Mouse (Mus musculus): Measurements from ENCODE around the gene Cdc42. TPM values are rescaled to one million over a fixed set of nuclear protein-coding genes. Genes with fewer than 3 reads are reported as not detected.

Cdc42 gene
- polyA plus RNA-seq, 1 experiment from 2014 or later = 710 TPM

GRCm38 (mm10) chr4:137388059-137388794 is 30.7 kb upstream of the Cdc42 start:
- 1% methylated on average over 46 of the region's 46 CpGs for whole genome bisulfite sequencing
- Histone ChIP-seq H3K27me3 (ENCODE audit: control insufficient read depth, insufficient read depth, low read length) (no peaks in the 10 kb centered on the region), H3K9ac (ENCODE audit: low read length) (peak overlapping the region; percentile 86), H3K4me2 (peak overlapping the region; percentile 85), H3K27ac (ENCODE audit: low read depth, low read length) (peak overlapping the region; percentile 76), H3K36me3 (ENCODE audit: control insufficient read depth, insufficient read depth, low read length) (no peaks in the 10 kb centered on the region), H3K9me3 (ENCODE audit: control insufficient read depth, low read length) (peaks cover 3% of the 10 kb centered on the region; the same call in 1 of the 2 replicates), H3K4me1 (ENCODE audit: control insufficient read depth, insufficient read depth, low read length) (peaks cover 8% of the 10 kb centered on the region; the same call in 1 of the 2 replicates), H3K4me3 (ENCODE audit: low read depth, low read length) (peak overlapping the region; percentile 81)
- DNase-seq (ENCODE audit: low spot score, missing footprints) (peak; percentile 99), ATAC-seq (ENCODE audit: low FRiP score) (peak; percentile 90)

DNA sequence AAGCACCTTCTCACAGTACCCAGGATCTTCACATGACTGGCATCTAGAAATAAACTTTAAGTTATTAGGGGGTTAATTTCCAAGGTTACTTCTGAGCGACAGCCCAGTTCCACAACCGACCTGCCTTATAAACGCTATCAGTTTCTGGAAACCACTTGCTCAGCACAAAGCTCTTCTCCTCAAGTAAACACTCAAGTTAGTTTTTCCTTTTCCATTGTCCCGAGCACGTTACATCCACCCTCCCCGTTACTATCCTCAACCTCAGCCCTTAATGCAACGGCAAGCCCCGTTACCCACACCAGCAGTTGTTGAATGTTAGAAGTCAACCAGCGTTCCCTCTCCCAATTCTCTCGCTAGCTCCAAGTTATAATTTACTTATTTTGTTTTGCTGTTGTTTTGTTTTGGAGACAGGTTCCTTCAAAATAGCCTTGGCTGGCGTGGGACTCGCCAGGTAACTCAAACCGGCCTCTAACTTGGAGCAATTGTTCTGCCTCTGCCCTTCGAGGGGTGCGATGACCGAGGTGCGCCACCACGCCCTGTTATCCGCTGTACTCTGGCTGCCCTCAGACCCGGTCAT is 30.1 kb upstream of the Cdc42 start:
- DNase-seq (ENCODE audit: low spot score, missing footprints) (peak; percentile 96), ATAC-seq (ENCODE audit: low FRiP score) (no peak)
- Histone ChIP-seq H3K4me3 (ENCODE audit: low read depth, low read length) (peak overlapping the region; percentile 81), H3K4me2 (peak overlapping the region; percentile 85), H3K9ac (ENCODE audit: low read length) (peak overlapping the region; percentile 86), H3K4me1 (ENCODE audit: control insufficient read depth, insufficient read depth, low read length) (peaks cover 8% of the 10 kb centered on the region; the same call in 1 of the 2 replicates), H3K9me3 (ENCODE audit: control insufficient read depth, low read length) (peaks cover 3% of the 10 kb centered on the region; the same call in 1 of the 2 replicates), H3K36me3 (ENCODE audit: control insufficient read depth, insufficient read depth, low read length) (no peaks in the 10 kb centered on the region), H3K27me3 (ENCODE audit: control insufficient read depth, insufficient read depth, low read length) (no peaks in the 10 kb centered on the region), H3K27ac (ENCODE audit: low read depth, low read length) (peak overlapping the region; percentile 76)
- under 1% methylated on average over 20 of the region's 20 CpGs for WGBS

GRCm38 (mm10) chr4:137380702-137381605 is 23.4 kb upstream of the Cdc42 start:
- WGBS = 39% methylated on average over 14 of the region's 16 CpGs
- H3K4me1 ChIP-seq (ENCODE audit: control insufficient read depth, insufficient read depth, low read length) = no peaks in the 10 kb centered on the region
- H3K36me3 ChIP-seq (ENCODE audit: control insufficient read depth, insufficient read depth, low read length) = no peaks in the 10 kb centered on the region
- no peak overlapping the region for H3K27ac ChIP-seq (ENCODE audit: low read depth, low read length)
- H3K4me3 ChIP-seq (ENCODE audit: low read depth, low read length) = no peak overlapping the region
- no peaks in the 10 kb centered on the region for H3K27me3 ChIP-seq (ENCODE audit: control insufficient read depth, insufficient read depth, low read length)
- H3K9me3 ChIP-seq (ENCODE audit: control insufficient read depth, low read length) = no peaks in the 10 kb centered on the region
- H3K9ac ChIP-seq (ENCODE audit: low read length) = no peak overlapping the region
- DNase-seq (ENCODE audit: low spot score, missing footprints) = peak; percentile 77
- H3K4me2 ChIP-seq = no peak overlapping the region
- ATAC-seq (ENCODE audit: low FRiP score) = no peak

DNA sequence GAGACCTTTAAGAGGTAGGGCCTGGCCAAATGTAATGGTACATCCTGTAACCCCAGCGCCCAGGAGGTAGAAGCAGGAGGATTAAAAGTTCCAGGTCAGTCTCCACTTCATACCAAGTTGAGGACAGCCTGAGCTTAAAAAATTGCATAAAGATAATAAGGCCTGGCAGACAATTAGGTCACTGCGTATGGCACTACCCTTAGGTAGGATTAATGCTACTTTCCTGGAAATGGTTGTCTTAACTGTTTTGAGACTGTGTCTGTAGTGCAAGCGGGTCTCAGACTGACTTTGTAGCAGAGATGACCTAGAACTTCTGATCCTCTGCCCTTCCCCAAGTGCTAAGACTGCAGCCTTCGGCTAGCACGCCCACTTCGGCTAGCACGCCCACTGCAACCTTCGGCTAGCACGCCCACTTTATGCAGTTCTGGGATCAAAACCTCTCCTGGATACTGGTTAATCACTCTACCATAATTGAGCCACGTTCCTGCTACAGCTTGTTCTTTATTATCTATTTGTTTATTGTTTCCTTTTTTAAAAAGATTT is 22.3 kb upstream of the Cdc42 start:
- Histone ChIP-seq H3K36me3 (ENCODE audit: control insufficient read depth, insufficient read depth, low read length) (no peaks in the 10 kb centered on the region), H3K4me2 (no peak overlapping the region), H3K4me1 (ENCODE audit: control insufficient read depth, insufficient read depth, low read length) (no peaks in the 10 kb centered on the region), H3K9me3 (ENCODE audit: control insufficient read depth, low read length) (no peaks in the 10 kb centered on the region), H3K4me3 (ENCODE audit: low read depth, low read length) (no peak overlapping the region), H3K27ac (ENCODE audit: low read depth, low read length) (no peak overlapping the region), H3K9ac (ENCODE audit: low read length) (no peak overlapping the region), H3K27me3 (ENCODE audit: control insufficient read depth, insufficient read depth, low read length) (no peaks in the 10 kb centered on the region)
- 90% methylated on average over 10 of the region's 10 CpGs for WGBS
- peak; percentile 70 for DNase-seq (ENCODE audit: low spot score, missing footprints)
- no peak for ATAC-seq (ENCODE audit: low FRiP score)

DNA sequence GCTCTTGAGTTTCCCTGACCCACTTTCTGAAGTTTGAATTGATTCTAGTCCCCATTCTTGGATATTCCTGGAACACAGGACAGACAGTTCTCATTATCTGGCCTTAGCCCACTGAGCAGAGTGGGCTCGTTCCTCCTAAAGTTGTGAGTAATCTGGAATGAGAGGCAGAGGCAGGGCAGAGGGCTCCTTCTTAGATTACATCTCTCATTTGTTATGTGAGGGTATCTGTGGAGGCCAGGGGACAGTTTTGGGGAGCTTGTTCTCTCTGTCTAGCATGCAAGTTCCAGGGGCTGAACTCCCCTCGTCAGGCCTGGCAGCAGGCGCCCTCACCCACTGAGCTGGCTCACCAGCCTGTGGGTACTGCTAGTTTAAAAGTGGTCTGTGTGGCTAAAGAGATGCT is 21.6 kb upstream of the Cdc42 start:
- no peaks in the 10 kb centered on the region for H3K9me3 ChIP-seq (ENCODE audit: control insufficient read depth, low read length)
- H3K4me3 ChIP-seq (ENCODE audit: low read depth, low read length) = no peak overlapping the region
- ATAC-seq (ENCODE audit: low FRiP score) = no peak
- no peaks in the 10 kb centered on the region for H3K27me3 ChIP-seq (ENCODE audit: control insufficient read depth, insufficient read depth, low read length)
- WGBS = 83% methylated on average over 3 of the region's 3 CpGs
- no peak overlapping the region for H3K4me2 ChIP-seq
- H3K4me1 ChIP-seq (ENCODE audit: control insufficient read depth, insufficient read depth, low read length) = no peaks in the 10 kb centered on the region
- H3K36me3 ChIP-seq (ENCODE audit: control insufficient read depth, insufficient read depth, low read length) = no peaks in the 10 kb centered on the region
- no peak overlapping the region for H3K27ac ChIP-seq (ENCODE audit: low read depth, low read length)
- no peak overlapping the region for H3K9ac ChIP-seq (ENCODE audit: low read length)
- DNase-seq (ENCODE audit: low spot score, missing footprints) = peak; percentile 44

GRCm38 (mm10) chr4:137377526-137378304 is 20.2 kb upstream of the Cdc42 start:
- peak; percentile 49 for DNase-seq (ENCODE audit: low spot score, missing footprints)

GRCm38 (mm10) chr4:137376778-137377177 is 19.3 kb upstream of the Cdc42 start:
- H3K4me2 ChIP-seq = no peak overlapping the region
- H3K4me3 ChIP-seq (ENCODE audit: low read depth, low read length) = no peak overlapping the region
- no peaks in the 10 kb centered on the region for H3K9me3 ChIP-seq (ENCODE audit: control insufficient read depth, low read length)
- no peaks in the 10 kb centered on the region for H3K4me1 ChIP-seq (ENCODE audit: control insufficient read depth, insufficient read depth, low read length)
- ATAC-seq (ENCODE audit: low FRiP score) (no peak), DNase-seq (ENCODE audit: low spot score, missing footprints) (no peak)
- no peak overlapping the region for H3K27ac ChIP-seq (ENCODE audit: low read depth, low read length)
- H3K9ac ChIP-seq (ENCODE audit: low read length) = no peak overlapping the region
- no peaks in the 10 kb centered on the region for H3K27me3 ChIP-seq (ENCODE audit: control insufficient read depth, insufficient read depth, low read length)
- no peaks in the 10 kb centered on the region for H3K36me3 ChIP-seq (ENCODE audit: control insufficient read depth, insufficient read depth, low read length)
- WGBS = 86% methylated on average over 2 of the region's 2 CpGs

More at GRCm38 (mm10) chr4:137377526-137378304, 20.2 kb upstream of the Cdc42 start:
- no peak overlapping the region for H3K4me2 ChIP-seq
- no peak overlapping the region for H3K9ac ChIP-seq (ENCODE audit: low read length)
- H3K9me3 ChIP-seq (ENCODE audit: control insufficient read depth, low read length) = no peaks in the 10 kb centered on the region
- H3K27ac ChIP-seq (ENCODE audit: low read depth, low read length) = no peak overlapping the region
- 81% methylated on average over 4 of the region's 4 CpGs for WGBS
- H3K4me1 ChIP-seq (ENCODE audit: control insufficient read depth, insufficient read depth, low read length) = no peaks in the 10 kb centered on the region
- H3K27me3 ChIP-seq (ENCODE audit: control insufficient read depth, insufficient read depth, low read length) = no peaks in the 10 kb centered on the region
- H3K4me3 ChIP-seq (ENCODE audit: low read depth, low read length) = no peak overlapping the region
- H3K36me3 ChIP-seq (ENCODE audit: control insufficient read depth, insufficient read depth, low read length) = no peaks in the 10 kb centered on the region
- no peak for ATAC-seq (ENCODE audit: low FRiP score)
